Mouse (Mus musculus) layer of hippocampus, adult 11-12 months (tissue): ENCODE data around the gene Sval1.
A peak's percentile ranks its signal among the peaks of the same experiment; 100 is the strongest.

Experiments
- DNase-seq: peaks from one replicate; pipeline ENCODE4 v3.0.0; 2022; ENCODE audit warnings: low spot score

Gene Sval1

GRCm38 (mm10) chr6:41951330-41951729 is at the start of gene Sval1:
Gene Sval1 (plus strand): TSS chr6:41951630.
- peak; percentile 2 for DNase-seq

- DNase-seq, result no peak
These were observed 39.8 kb upstream of the Sval1 start for GRCm38 (mm10) chr6:41911625-41912024.

- no peak for DNase-seq
These were observed 36.5 kb upstream of the Sval1 start for GRCm38 (mm10) chr6:41914883-41915282.

GRCm38 (mm10) chr6:41967840-41968239 is 16.4 kb downstream of the Sval1 start, which contains the start of gene Sval3:
Gene Sval3 (plus strand): TSS chr6:41968140.
- no peak for DNase-seq
